Mouse (Mus musculus) left cerebral cortex, adult 8-10 months (tissue): ENCODE data around the gene Zfp366. TPM values are rescaled to one million over a fixed set of nuclear protein-coding genes. Genes with fewer than 3 reads are reported as not detected.

Source experiments
- DNase-seq, 2 experiments: peaks; one replicate each; pipeline ENCODE4 v3.0.0; 2022; ENCODE audit warnings: low spot score in 2 of 2
- total RNA-seq, 4 experiments: library from RNA; stranded (reverse); gene quantifications; 2 replicates each; pipeline ENCODE4 v1.2.4; 2022

The Zfp366 gene
- total RNA-seq, 4 experiments from 2014 or later, result 3.1 to 4.1 (median 3.9) TPM

GRCm38 (mm10) chr13:99186138-99186853, 1.7 kb downstream of the Zfp366 start:
- DNase-seq, result no peak

DNA sequence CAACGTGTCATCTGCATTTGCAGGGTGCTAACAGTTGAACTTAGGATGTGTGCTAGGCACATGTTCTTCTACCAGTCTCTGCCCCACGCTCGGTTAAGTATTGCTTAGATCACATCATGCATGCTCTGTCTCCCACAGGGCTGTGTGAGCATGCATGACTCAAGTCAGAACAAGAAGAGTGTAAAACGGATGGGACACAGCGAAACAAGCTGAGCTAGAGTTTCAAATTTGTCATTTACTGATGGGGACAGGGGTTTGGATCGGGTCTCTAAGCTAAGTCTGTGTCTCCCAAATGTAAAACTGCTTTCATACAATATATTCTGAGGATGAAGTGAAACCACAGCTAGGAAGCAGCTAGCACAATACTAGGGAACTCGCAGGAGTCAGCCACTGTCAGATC, 2.2 kb downstream of the Zfp366 start:
- no peak for DNase-seq

DNA sequence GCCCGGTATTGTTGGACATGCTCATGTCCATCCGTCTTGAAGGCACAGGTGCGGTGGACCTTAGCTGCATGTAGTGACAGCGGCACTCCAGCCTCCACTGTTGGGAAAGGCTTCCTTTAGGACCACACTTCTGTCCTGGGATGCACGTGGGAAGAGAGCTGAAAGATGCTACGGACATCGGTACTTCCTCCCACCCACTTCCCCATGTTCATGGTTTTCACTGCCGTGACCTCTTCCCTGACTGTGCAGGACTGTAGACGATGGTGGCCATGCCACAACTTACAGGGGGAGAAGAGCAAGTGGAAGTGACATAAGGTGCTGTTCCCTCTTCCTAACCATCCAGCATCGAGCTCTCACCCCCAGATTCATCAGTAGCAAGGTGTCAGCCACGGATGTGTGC, 2.8 kb downstream of the Zfp366 start:
- no peak for DNase-seq

DNA sequence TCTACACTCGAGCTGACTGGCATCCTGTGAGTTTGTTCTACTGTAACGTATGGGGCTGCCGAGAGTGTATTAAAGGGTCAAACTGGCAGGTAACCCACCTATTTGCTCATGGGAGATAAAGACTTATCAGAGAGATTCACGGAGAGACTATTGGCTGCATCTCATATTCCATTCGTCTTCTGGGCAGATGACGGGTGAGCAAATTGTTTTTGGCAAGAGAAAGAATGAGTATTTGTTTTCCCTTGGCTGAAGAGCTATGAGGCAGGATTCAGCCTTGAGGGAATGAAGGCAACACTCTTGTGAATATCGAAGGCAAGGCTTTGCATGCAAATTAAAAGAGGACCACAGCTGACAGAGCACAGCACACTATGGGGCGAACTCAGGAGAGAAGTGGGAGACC, 4.0 kb downstream of the Zfp366 start:
- DNase-seq, result no peak

GRCm38 (mm10) chr13:99189671-99190070, 5.0 kb downstream of the Zfp366 start:
- DNase-seq, result no peak

DNA sequence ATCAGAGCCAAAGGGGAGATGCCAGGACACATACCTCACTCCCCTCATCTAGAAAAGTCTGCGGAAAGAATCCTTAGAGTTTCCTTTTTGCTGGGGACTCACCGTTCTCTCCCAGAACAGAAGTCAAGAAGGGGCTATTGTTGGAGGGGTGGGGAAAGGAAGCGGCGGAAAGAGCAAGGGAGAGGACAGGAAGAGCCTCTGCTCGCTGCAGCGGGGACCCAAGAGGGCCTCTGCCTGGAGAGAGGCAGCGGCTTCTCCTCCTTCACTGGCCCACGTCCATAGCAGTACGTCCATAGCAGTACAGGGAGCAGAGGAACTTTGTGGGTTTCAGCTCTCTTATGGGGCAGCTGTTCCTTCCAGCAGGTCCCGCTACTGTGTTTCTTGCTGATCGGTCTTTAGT, 5.8 kb downstream of the Zfp366 start:
- DNase-seq, result no peak

DNA sequence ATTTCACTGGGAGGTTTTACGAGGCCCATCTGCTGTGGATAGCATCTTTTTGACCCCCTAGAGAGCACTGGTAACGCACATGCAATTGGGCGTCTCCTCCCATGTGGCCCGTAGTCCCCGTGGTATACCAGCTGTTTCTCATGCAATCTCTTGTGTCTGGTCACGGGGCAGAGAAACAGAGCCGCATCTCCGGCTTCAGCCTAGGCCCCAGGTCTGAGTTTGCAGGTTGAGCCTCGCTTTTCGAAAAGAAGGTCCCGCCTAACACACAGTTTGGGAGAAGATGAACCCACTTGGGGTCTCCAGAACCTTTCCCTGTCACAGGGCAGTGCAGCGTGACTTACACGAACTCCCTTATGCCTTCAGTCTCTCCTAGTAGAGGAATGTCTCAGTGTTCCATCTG, 6.4 kb downstream of the Zfp366 start:
- no peak for DNase-seq

DNA sequence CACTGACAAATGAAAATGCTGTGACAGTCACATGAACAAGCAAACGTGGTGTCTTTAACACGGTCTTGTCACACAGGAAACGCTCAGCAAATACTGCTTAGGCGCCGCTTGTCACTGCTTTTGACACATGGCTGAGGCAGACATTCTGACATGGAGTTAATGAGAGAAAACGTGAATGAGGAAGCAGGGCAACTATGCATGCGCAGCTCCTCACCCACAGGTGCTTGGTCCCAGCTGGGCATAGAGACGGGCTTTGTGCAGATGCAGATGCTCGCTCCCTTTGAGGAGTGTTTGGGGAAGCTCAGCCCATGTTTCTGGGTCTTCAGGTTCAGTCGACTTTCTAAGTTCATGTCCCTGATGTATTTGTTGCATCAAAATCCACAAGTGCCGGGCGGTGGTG, 11.7 kb downstream of the Zfp366 start:
- DNase-seq, result no peak

DNA sequence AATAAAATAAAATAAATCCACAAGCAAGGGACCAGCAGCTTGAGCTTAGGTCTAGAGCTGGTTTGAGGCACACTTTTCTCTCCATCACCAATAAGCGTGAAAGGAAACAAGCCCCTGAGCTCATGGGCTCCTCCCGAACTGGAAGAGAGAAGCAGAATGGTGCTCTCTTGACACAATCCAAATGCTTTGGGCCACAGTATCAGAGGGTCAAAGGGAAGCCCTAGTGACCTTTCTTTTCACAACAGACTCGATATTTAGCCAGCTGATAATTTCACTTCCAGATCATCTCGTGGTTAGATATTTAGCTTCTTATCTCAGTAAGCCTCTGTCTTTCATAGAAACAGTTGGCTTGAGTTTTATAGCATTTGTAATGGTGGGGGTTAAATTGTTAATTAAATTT, 12.2 kb downstream of the Zfp366 start:
- no peak for DNase-seq

DNA sequence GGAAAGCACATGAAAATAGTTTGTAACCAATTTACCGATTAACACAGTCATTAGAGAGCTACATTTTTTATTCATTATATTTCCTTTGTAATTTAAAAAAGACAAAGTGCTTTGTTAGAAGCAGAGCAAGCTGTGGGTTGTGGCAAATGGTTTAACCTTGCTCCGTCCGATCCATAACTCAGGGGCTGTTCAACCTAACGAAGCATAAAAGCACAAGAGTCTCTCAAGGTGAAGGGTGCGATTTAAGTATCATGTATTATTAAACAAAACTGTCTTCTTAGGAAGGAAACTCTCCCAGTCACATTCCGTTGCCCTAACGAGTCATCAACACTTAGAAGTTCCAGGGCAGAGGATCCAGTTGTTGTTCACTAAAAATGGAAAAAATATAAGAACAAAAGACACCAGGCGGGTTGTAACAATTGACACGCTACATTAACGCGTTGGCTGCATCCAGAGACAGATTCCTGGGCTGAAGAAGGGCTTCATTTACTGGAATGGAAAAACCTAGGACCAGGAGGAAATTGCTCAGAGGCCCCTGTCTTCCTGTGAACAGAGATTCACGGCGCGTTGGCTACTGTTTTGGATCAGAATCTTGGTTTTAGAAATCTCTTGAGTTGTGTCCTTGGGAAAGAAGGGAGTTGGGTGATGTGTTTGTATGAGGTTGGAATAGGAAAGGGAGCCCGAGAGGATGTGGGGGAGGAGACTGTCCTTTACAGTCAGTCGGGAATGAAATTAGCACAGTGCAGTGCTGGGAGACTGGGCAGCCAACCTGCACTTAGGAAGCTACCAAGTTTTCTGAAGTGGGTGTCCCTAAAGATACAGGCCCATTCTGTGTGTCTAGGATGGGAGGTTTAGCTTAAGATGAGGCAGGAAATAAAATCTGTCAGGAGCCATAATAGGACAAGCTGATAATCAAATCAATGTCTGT, 17.3 kb downstream of the Zfp366 start:
- no peak for DNase-seq

DNA sequence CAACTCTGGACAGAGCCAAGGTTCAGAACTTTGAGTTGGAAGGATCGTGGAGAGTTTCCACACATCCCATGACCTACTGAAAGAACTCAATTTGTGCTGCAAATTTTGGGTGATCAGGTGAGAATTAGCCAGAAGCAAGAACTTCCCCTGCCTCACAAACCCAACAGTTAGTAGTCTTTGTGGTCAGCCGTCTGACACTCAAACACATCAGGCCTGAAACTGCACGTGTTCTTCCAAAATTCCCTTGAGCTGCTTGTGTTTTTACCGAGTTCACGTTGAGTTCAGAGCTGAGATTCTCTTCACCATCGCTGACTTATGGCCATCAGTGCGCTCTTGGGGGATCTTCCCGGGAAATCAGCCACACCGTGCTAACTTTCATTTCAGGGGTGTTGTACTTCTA, 22.6 kb downstream of the Zfp366 start:
- DNase-seq, result no peak

- no peak for DNase-seq
Measured at GRCm38 (mm10) chr13:99209859-99210258, 25.2 kb downstream of the Zfp366 start.

DNA sequence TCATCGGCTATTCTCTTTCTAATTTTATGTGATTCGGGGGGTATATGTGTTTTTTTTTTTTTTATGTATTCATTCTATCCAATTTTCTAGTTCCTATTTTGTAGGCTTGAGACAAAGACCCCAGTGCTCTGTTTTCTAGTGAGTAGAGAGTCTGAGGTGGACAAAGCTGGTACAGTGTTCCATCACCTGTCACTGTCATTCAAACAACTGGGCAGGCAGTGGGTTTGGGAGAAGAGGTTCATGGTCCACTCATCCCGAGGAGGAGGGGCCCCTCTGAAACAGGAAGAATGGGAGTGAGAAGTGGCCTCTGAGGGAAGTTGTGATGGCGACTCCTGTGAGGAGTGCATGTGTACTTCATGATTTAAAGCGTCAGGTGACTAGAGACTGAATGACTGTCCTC, 26.2 kb downstream of the Zfp366 start:
- DNase-seq, result no peak

GRCm38 (mm10) chr13:99212976-99213375, 28.4 kb downstream of the Zfp366 start:
- DNase-seq, result no peak

- DNase-seq, result no peak
Measured at GRCm38 (mm10) chr13:99216005-99216404, 31.4 kb downstream of the Zfp366 start.

DNA sequence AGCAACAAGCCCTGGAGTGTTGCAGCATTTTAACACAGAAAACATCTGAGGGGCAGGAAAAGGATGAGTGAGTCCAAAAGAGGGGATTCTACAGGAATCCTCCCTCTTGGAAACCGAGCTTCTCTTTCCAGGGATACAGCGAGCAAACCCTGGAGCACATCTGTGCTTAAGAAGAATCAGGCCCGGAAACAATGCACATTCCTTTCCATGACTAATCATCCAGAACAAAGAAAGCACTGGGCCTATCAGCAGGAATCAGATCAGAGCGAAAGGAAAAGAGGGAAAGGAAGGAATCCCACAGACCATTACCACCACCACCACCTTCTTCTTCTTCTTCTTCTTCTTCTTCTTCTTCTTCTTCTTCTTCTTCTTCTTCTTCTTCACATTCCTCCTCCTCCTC, 33.4 kb downstream of the Zfp366 start:
- DNase-seq, result no peak

- no peak for DNase-seq
Measured at GRCm38 (mm10) chr13:99219586-99219985, 35.0 kb downstream of the Zfp366 start.

DNA sequence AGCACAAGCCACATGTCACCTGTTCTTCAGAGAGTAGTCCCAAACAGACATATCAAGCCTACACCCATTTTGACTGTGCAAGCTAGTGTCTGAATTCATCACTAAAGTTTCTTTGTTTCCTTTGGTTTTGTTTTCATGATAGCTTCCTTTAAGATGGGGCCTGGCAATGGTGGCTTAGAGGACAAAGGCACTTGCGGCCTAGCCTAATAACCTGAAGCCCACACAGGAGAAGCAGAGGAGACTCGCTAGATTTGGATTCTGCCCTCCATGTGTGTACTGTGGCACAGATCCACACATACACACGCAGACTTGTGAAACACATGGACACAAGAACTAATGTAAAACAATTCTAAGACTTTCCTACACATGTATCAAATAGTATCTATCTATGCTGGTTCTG, 37.4 kb downstream of the Zfp366 start:
- DNase-seq, result no peak

GRCm38 (mm10) chr13:99222476-99222875, 37.9 kb downstream of the Zfp366 start:
- DNase-seq, result no peak

- no peak for DNase-seq
Measured at GRCm38 (mm10) chr13:99223321-99223884, 38.8 kb downstream of the Zfp366 start.

DNA sequence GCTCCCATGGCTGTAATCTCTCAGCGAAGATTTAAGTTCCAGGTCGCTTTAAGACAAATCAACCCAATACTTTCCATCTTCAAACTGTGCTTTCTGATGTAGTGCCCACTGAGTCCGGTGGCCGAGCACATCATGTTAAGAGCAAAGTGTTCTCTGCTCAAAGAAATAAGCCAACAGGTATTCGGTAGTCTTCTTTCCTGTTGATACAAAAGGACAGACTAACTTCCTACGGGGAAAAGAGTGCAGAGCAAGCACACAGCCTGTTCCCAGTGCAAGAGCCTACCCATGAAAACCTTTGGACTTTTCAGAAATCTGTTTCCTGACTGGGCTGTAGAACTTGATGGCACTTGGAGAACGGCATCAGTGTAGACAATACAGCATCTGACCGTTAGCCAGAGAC, 39.3 kb downstream of the Zfp366 start:
- DNase-seq, result no peak
